Mouse (Mus musculus) lung, adult 18-20 months (tissue): ENCODE measurements at regions not wholly inside any gene's neighbourhood (a gene's known extent, or its start where the extent isn't known, plus 50 kb on each side); places are given as distances from the start of the nearest gene placed in this dataset.
A peak's percentile ranks its signal among the peaks of the same experiment; 100 is the strongest.
"Not testable (repeated sequence)": the region's sequence is repeated elsewhere in the genome, so short reads cannot be mapped to it uniquely, and the experiment has no call there.

Experiments
- DNase-seq, 2 experiments: peaks; one replicate each; pipeline ENCODE4 v3.0.0; 2022; ENCODE audit warnings: mixed read lengths in 2 of 2

GRCm38 (mm10) chr14:120758200-120758830, 152.7 kb upstream of the Ipo5 start:
- no peak for DNase-seq

DNA sequence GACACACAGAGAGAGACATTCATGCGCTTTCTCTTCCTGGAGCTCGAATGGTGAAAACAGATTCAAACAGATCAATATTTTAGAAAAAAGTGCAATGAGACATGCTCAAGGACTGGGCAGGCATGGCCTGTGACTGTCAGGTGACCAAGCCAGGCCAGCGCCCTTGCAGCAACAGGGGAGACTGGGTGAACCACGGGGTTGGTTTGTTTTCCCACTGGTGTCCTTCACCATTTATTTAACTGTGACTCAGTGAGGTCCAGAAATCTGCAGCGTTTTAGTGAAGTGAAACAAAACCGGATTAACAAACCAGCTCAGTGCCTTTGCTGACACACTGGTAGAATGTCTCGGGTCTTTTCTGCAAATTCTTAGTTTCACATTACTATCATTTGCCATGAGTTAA, 148.9 kb upstream of the Ipo5 start:
- no peak for DNase-seq

DNA sequence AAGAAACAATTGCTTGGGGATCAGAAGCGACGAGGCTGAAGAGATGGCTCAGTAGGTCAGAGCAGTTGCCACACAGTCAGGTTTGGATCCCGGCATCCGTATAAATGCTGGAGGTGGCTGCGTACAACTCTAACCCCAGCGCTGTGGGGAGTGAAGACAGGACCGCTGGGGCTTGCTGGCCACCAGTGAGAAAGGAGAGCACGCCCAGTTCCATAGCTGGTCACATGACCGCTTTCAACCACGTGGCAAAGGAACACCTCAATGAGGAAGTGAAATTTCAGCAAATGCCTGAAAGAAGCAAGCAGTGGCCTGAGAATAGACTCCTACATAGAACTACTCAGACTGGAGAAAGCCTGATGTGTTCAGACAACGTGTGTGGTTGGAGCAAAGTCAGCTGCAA, 148.3 kb upstream of the Ipo5 start:
- DNase-seq, result peak; percentile 36 to 62

GRCm38 (mm10) chr14:120763796-120764195, 147.2 kb upstream of the Ipo5 start:
- DNase-seq, result no peak

- no peak for DNase-seq
Observed at GRCm38 (mm10) chr14:120764386-120764785, 146.6 kb upstream of the Ipo5 start.

DNA sequence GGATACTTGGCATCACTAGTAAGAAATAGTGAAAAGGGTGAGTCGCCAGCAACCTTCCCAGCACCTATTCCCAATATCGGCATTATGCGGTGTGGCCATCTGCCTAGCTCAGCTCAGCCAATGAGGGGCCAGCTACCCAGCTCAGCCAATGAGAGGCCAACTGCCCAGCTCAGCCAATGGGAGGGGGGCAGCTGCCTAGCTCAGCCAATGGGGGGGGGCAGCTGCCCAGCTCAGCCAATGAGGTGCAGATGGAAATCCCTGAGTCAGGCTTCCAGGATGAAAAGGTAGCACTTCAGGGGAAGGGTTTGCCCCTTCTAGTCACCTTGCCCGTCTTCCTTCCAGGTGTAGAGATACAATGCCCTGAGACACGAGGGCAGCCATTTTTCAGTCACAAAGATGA, 144.6 kb upstream of the Ipo5 start:
- DNase-seq, result no peak

- DNase-seq, result no peak
Observed at GRCm38 (mm10) chr14:120770579-120770978, 140.4 kb upstream of the Ipo5 start.

DNA sequence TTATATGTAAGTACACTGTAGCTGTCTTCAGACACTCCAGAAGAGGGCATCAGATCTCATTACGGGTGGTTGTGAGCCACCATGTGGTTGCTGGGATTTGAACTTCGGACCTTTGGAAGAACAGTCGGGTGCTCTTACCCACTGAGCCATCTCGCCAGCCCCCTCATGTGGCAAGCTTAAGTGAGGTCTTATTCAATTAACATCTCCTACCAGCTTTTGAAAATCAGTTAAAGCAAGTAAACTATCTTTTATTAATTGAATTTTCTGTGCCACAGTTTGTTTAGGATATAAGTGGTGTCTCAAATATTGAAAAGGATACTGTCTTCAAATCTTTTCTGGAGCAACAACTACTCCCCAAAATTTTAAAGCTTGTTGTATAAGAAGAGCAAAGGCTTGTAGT, 138.0 kb upstream of the Ipo5 start:
- not testable (repeated sequence) for DNase-seq

DNA sequence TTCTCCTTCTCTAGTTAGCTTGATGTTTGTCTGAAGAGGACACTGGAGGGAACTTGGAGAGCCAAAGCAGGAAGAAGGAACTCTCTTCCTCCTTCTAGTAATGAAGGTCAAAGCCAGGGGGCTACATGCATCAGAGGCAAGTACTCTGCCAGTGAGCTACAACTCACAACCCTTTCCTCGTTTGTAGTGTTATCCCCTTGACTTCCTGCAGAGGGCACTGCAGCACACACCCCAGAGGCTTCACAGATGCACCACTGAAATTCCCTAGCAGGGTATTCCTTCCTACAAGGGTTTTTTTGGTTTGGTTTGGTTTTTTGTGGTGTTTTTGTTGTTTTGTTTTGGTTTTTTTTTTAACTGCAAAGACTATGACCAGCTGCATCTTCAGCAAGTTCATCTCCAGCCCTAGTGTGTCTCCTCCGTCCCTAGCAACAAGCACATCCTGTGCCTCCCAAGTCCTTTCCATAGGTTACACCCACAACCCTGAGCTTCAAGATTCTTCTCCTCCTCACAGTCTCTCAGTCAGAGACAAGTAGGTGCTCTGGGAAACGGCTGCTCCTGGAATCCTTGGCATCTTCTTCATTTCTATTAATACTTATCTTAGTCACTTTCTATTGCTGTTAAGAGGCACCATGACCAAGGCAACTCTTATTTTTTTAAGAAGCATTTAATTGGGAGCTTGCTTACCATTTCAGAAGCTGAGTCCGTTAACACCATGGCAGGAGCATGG, 119.0 kb upstream of the Ipo5 start:
- DNase-seq, result peak in 1 of 2 experiments; percentile 13

DNA sequence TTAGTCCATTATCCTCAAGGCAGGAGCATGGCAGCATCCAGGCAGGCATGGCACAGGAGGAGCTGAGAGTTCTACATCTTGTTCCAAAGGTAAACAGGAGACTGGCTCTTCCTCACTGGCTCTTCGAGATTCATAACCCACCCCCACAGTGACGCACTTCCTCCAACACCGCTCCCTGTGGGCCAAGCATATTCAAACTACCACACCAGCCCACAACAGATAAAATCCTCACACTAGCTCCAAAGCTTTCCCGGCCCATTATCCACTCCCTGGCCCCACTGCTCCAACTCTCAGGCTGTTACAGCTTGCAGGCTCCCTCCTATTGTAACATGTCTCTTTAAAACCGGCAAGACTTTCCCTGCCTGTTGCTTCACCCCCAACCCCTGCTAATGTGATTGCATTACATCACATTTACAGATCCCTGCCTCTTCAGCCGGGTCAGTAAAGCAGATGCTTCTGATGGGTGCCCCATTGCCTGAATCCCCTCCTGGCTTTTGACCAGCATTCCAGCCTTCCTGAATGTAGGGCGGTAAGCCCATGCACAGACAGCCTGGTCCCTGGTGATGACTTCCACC, 113.0 kb upstream of the Ipo5 start:
- no peak for DNase-seq

- DNase-seq, result no peak
Observed at GRCm38 (mm10) chr14:120803191-120803590, 107.8 kb upstream of the Ipo5 start.

DNA sequence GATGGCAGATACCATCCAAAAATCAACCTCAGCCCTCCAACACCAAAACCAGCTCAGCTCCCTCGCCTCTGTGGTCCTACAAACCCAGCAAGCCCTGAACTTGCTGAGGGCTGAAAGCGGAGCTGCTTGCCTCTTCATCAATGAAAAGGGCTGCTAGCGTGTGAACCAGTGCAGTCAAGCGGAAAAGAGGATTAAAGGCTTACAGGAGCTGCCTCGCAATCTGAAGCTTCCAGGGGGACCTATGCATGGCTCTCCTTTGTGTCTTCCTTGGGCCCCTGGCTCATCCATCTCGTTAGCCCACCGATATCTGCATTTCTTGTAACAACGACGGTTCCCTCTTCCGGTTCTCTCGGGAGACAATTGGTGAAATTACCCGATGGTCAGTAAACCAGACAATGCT, 107.3 kb upstream of the Ipo5 start:
- DNase-seq, result no peak

- DNase-seq, result no peak
Observed at GRCm38 (mm10) chr14:120804183-120804848, 106.7 kb upstream of the Ipo5 start.

DNA sequence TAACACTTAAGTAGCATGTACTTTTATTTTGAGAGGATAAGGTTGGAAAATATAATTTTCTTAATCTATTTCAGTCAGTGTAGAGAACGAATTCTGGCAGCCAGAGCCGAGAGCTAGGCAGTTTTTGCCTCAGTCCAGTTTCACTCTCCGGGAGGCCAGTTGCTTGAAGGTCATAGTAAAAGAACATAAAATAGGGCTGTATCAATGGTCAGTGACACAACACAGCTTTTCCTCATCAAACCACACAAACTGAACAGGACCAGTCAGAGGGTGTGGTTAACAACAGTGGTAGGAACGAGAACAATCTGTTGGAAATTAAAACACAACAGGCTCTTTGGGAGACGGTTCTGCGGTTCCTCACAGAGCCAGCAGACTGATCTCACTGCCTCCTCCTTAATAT, 105.9 kb upstream of the Ipo5 start:
- peak in 1 of 2 experiments; percentile 48 for DNase-seq

DNA sequence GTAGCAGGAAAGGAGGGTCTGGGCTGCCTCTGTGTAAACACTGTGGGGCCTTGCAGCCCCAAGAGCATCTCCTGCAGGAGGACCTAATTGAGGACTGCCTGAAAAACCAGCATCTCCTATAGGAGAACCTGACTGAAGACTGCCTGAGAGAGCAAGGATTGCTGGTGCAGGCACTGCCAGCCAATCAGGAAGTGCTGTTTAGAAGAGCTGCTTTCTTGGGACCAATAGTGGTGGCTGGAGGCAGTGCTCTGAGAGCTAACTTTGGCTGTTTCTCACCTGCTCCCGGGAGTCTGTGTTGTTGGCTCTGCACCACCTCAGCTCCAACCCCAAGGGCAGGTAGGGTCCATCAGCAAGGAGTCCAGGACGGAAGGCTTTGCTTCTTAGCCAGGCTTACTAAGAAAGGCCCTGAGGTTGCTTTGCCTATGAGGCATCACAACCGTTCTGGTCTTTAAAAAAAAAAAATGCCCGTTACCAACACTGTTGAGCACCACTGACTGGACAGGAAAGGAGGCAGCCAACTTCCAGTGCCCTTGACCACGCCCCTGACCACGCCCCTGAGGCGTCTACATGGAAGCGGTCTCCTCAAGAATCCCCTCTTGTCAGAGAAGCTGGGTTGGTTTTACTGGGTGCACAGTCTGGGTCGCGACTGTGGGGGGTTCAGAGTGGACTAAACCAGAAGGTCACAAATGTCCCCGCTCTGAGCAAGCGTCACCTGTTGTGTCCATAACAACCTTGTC, 105.0 kb upstream of the Ipo5 start:
- DNase-seq, result peak in 1 of 2 experiments; percentile 14

- DNase-seq, result peak in 1 of 2 experiments; percentile 36
Observed at GRCm38 (mm10) chr14:120806553-120806893, 104.5 kb upstream of the Ipo5 start.

DNA sequence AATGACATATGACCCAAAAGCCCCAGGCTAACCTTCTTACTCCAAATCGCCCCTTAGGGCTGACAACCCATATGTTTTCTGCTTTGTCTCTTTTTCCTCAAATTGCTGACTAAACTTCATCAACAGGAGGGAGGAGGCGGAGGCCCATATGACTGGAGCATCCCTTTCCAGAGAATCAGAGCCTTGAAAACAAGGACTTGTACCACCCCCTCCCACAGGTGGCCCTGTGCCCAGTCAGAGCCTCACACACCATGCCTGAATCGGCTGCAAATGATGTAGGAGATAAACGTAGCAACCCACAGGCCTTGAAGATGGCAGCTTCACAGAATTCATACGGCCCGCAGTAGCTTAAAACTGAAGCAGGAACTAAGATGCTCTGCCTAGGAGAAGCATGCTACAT, 101.7 kb upstream of the Ipo5 start:
- DNase-seq, result no peak

GRCm38 (mm10) chr14:120813938-120814337, 97.1 kb upstream of the Ipo5 start:
- no peak for DNase-seq

DNA sequence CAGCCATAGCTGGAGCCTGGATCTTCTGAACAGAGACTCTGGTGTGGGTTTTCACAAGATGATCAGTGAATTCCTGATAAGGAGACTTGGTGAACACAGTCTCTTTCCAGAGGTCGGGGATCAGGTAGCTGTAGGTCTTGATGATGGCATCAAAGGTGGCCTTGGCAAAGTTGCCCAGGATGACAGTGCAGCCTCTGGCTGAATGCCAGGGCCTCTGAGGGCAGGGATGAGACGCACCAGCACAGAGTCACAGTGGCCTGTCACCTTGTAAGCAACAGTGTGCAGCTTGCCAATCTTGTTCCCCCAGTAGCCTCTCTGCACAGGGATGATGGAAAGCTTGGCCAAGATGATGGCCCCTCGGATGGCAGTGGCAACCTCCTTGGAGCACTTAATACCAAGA, 95.9 kb upstream of the Ipo5 start:
- DNase-seq, result not testable (repeated sequence)

DNA sequence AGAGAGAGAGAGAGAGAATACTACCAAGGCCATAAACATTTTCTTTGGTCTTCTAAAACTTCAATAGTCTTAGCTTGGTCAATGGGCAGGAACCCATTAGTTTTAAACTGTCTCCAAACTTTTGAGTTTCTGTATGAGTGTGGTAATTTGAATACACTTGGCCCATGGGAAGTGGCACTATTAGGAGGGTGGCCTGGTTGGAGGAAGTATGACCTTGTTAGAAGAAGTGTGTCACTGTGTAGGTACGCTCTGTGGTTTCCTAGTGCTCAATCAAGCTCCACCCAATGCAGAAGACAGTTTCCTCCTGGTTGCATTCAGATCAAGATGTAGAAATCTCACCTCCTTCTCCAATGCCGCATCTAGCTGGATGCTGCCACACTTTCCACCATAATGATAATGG, 94.5 kb upstream of the Ipo5 start:
- DNase-seq, result no peak

GRCm38 (mm10) chr14:120826187-120826586, 84.8 kb upstream of the Ipo5 start:
- no peak for DNase-seq

DNA sequence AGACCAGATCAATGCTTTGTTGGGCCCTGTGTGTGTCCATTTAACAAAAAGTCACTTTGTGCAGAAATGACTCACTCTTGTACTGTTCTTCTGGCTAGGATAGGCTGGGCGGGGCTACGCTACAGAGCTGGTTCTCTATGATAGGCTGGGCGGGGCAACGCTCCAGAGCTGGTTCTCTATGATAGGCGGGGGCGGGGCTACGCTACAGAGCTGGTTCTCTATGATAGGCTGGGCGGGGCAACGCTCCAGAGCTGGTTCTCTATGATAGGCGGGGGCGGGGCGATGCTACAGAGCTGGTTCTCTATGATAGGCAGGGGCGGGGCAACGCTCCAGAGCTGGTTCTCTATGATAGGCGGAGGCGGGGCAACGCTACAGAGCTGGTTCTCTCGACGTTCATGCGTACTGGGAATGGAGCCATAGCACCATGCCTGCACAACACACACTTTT, 80.6 kb upstream of the Ipo5 start:
- not testable (repeated sequence) for DNase-seq

GRCm38 (mm10) chr14:120831397-120831796, 79.6 kb upstream of the Ipo5 start:
- DNase-seq, result no peak
